Mouse (Mus musculus): ENCODE data around the gene St7. TPM values are rescaled to one million over a fixed set of nuclear protein-coding genes. Genes with fewer than 3 reads are reported as not detected.

Gene St7
- total RNA-seq, 2 experiments from 2014 or later, result 28.7 to 44.5 TPM

GRCm38 (mm10) chr6:17867796-17868195 lies 175.1 kb downstream of the St7 start:
- no peak for DNase-seq (ENCODE audit: low spot score in 2 of 2)
- intact Hi-C loops (cut with DNase I), result no loop called here

DNA sequence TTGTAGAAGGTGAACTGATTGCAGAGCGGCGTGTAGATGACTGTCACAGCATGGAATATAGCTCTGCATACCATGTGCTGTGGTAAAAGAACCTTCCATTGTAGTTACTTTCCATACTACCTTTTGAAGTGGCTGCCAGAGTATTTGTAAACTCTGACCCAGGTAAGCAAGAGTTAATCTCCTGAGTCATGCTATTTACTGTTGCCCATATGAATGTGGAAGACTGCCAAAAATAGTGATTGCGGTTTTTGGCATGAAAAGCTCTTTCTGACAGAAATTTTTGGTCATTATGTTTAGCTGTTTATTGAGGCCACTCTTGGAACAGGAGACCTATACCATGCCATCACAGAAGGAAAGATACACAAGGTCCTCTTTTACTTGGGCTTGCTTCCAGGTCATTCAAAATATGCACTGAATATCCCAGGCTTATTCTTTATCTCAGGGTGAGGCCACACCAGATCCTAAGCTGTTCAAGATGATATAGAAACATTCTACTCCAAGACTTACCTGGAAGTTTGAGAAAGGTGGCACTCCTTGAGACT lies 179.2 kb downstream of the St7 start:
- DNase-seq (ENCODE audit: low spot score in 2 of 2), result no peak

DNA sequence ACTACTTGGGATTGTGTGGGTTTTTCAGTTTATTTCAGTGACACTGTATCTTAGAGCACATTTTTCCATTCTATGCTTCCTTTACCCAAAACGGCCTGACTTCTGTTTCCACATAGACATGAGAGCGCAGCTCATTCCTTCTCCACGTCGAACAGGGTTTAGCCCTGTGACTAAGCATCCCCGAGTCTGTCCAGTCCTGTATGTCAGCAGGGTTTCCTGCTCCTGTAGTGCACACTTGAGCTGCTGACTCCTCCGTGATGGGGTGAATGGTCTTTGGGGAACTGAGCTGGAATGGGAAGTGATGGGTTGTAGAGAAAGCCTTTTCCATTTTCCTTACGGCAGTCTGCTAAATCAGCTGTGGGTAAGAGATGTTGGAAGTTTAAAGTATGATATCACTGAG lies 182.9 kb downstream of the St7 start:
- intact Hi-C loops (cut with DNase I), result no loop called here

More for the DNA sequence above, 179.2 kb downstream of the St7 start:
- intact Hi-C loops (cut with DNase I), result no loop called here

GRCm38 (mm10) chr6:17876023-17876613 lies 183.4 kb downstream of the St7 start:
- DNase-seq (ENCODE audit: low spot score in 2 of 2), result peak in 1 of 2 experiments; percentile 31
- intact Hi-C loops (cut with DNase I), result no loop called here

More for the DNA sequence above, 182.9 kb downstream of the St7 start:
- DNase-seq (ENCODE audit: low spot score in 2 of 2), result peak; percentile 28 to 36

DNA sequence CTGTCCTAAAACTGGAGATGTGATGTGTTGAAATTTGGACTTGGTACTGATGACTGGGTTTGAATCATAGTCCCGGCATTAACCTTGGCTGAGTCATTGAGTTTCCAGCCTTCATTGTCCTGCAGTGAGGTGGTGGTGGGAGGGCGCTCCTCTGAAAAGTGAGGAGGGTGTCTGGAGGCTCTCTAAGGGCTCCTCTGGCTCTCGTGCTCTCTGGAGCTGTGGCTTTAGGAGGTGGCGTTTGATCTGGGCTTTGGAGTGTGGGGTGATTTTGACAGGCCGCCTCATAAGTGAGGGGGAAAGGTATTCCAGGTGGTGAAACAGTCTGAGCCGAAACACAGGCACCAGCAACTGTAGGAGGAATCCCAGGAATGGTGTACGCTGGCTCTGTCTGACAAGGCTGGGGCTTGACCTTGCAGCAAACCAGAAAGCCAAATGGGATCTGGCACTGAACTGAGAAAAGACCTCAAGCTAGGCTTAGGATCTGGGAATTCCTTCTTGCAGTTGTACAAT lies 184.0 kb downstream of the St7 start:
- intact Hi-C loops (cut with DNase I), result no loop called here

DNA sequence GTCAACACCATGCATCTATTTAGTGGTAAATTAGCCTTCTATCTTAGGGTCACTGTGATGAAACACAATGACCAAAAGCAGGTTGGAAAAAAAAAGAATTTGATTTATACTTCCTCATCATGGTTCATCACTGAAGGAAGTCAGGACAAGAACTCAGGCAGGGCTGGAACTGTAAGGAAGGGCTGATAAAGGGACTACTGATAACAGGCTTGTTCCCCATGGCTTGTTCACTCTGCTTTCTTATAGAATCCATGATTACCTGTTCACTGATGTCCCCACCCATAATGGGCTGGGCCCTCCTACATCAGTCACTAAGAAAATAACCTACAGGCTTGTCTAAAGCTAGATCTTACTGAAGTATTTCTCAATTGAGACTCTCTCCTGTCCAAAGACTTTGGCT lies 190.2 kb downstream of the St7 start:
- intact Hi-C loops (cut with DNase I), result loop anchor here (5.0 kb wide), 1 partner anchor 34 kb away; no protein-coding TSS in a partner anchor
- no peak for DNase-seq (ENCODE audit: low spot score in 2 of 2)

More for the DNA sequence above, 184.0 kb downstream of the St7 start:
- DNase-seq (ENCODE audit: low spot score in 2 of 2), result no peak

- intact Hi-C loops (cut with DNase I), result no loop called here
- DNase-seq (ENCODE audit: low spot score in 2 of 2), result no peak
These were observed 195.0 kb downstream of the St7 start for GRCm38 (mm10) chr6:17887765-17888164.

DNA sequence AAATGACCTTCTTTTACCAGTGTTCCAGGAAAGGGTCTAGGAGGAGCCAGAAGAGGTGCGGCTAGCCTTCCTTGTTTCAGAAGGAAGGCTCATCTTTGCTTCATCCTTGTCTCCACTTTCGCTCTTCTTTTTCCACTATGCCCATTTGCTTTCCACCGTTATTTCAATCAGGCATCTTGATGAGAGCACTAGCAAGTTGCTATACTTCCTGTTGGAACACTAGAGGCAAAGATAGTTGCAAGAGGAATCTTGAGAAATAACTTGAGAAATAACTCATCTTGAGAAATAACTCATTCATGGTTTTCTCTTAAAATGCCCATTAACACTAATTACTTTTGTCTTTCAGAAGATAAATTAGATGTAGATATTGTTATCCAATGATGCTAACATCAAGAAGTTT lies 202.8 kb downstream of the St7 start:
- intact Hi-C loops (cut with DNase I), result no loop called here

GRCm38 (mm10) chr6:17898539-17898938 lies 205.8 kb downstream of the St7 start:
- intact Hi-C loops (cut with DNase I), result no loop called here
- DNase-seq (ENCODE audit: low spot score in 2 of 2), result no peak

More for the DNA sequence above, 202.8 kb downstream of the St7 start:
- no peak for DNase-seq (ENCODE audit: low spot score in 2 of 2)

GRCm38 (mm10) chr6:17903355-17903754 lies 210.6 kb downstream of the St7 start:
- intact Hi-C loops (cut with DNase I), result no loop called here
- no peak for DNase-seq (ENCODE audit: low spot score in 2 of 2)

DNA sequence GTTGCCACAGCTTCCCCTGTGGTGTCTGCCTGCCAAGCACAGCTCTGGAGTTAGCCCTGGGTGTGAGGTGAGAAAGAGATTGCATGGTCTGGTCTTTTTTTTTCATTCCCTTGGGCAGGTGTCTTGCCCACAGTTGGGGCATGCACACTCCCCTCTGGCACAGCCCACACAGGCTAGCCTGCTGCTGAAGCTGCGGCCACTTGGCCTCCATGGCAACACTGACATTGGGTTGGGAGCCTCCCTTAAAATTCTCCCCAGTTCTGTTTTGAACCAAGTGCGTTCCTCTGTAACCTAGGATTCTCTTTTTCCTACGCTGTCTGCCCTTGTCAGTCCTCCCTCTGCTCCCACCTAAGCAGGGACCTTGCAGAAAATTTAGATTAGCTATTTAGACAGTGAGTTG lies 213.0 kb downstream of the St7 start:
- no peak for DNase-seq (ENCODE audit: low spot score in 2 of 2)

DNA sequence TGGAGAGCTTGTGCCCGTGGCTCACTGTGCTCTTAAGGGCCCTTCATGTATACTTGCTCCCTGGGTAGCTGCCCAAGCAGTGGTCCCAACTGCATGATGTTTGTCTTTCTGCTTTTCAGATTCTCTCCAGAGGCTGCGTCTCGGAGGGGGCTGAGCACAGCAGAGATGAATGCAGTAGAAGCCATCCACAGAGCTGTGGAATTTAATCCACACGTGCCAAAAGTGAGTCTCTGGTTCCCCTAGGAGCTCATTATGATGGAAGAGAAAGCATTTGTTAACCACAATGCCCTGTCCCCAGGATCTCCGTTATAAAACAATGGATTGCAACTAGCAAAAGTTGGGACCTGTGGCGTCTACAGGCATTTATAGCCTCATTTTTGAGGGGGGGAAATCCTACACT lies 213.6 kb downstream of the St7 start:
- intact Hi-C loops (cut with DNase I), result no loop called here
- no peak for DNase-seq (ENCODE audit: low spot score in 2 of 2)

More for the DNA sequence above, 213.0 kb downstream of the St7 start:
- intact Hi-C loops (cut with DNase I), result no loop called here

- intact Hi-C loops (cut with DNase I), result no loop called here
- DNase-seq (ENCODE audit: low spot score in 2 of 2), result no peak
These were observed 219.6 kb downstream of the St7 start for GRCm38 (mm10) chr6:17912312-17912711.

DNA sequence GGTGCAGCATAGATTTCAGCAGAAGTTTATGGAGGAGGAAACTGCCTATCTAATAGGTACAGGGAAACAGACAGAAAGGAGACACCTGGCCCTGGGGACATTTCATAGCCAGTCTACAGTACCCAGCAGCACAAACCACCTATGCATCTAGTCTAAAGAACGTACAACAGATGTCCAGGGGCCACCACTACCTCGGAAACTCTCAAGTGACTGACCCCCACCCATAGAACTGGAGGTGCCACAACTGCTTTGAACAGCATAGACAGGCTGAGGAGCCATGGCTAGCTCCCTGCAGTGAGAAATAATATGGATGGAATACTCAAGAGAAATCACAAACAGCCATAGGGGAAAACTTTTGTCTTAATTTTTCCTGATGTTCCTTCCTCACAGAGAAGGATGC lies 220.1 kb downstream of the St7 start:
- intact Hi-C loops (cut with DNase I), result no loop called here
- no peak for DNase-seq (ENCODE audit: low spot score in 2 of 2)

- no peak for DNase-seq (ENCODE audit: low spot score in 2 of 2)
- intact Hi-C loops (cut with DNase I), result no loop called here
These were observed 220.6 kb downstream of the St7 start for GRCm38 (mm10) chr6:17913315-17913714.

DNA sequence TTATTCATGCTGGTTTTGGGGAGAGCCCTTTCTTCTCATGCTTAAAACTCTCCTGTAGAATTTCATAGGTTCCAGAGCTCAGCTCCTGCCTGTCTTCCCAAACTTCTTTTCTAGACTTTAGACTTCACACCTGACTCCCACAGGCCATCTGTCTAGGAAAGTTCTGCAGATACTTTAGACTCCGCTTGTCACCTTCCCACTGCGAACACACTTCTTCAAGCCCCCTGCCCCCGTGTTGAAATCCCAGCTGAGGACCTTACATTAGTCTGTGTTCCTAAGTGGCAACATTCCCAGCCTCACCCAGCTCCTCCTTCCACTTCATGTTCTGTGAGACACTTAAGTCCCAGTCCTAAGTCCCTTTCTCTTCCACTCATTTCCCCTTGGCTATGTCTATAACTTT lies 221.6 kb downstream of the St7 start:
- peak; percentile 76 for DNase-seq (ENCODE audit: low spot score in 2 of 2)
- intact Hi-C loops (cut with DNase I), result no loop called here

GRCm38 (mm10) chr6:17917233-17917632 lies 224.5 kb downstream of the St7 start:
- intact Hi-C loops (cut with DNase I), result loop anchor here (5.0 kb wide), 1 partner anchor 35 kb away; no protein-coding TSS in a partner anchor
- no peak for DNase-seq (ENCODE audit: low spot score in 2 of 2)

DNA sequence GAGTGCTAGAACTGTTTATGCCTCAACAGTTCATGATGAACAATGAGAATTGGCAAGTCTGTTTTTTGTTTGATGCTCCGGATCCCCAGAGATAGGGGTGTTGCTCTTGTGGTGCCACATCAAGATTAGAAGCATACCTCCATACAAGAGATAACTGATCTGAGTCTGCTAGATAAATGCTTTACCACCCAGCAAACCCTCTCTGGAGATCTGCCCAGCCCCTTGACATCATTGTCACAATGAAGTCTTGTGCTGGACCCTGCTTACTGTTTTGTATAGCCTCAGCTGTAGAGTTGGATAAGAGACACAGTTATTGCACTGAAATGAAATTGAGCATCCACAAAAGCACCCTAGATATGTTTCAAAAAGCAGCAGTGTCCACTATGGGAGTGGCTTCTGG lies 229.4 kb downstream of the St7 start:
- DNase-seq (ENCODE audit: low spot score in 2 of 2), result no peak
- intact Hi-C loops (cut with DNase I), result loop anchor here (10.0 kb wide), 1 partner anchor 153 kb away; no protein-coding TSS in a partner anchor

DNA sequence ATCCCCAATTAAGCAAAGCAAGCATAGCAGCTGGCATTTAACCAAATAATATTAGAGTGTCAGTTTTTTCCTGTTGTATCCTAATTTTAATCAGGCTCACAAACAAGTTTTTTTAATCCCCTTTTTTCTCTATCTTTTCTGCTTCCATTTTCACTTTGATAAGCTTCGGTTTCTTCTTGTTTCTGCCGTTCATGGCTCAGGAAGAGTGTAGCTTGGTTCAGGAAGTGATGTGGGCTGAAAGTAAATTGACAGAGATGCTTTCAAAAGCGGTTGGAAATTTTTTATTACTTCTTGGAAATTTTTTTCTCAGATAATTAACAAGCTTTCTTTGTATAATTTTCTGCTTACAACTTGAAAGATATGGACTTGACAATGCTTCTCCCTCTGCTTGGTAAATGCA lies 230.2 kb downstream of the St7 start:
- intact Hi-C loops (cut with DNase I), result loop anchor here (10.0 kb wide), 1 partner anchor 152 kb away; no protein-coding TSS in a partner anchor
- DNase-seq (ENCODE audit: low spot score in 2 of 2), result no peak

- DNase-seq (ENCODE audit: low spot score in 2 of 2), result no peak
- intact Hi-C loops (cut with DNase I), result loop anchor here (10.0 kb wide), 1 partner anchor 151 kb away; no protein-coding TSS in a partner anchor
These were observed 230.6 kb downstream of the St7 start for GRCm38 (mm10) chr6:17923370-17923769.

- intact Hi-C loops (cut with DNase I), result loop anchor here (10.0 kb wide), 1 partner anchor 151 kb away; no protein-coding TSS in a partner anchor
- DNase-seq (ENCODE audit: low spot score in 2 of 2), result peak in 1 of 2 experiments; percentile 50
These were observed 231.3 kb downstream of the St7 start for GRCm38 (mm10) chr6:17923894-17924505.

Data from left cerebral cortex, postnatal 36 days (tissue).